Mouse (Mus musculus) ES-E14 (cell line): ENCODE measurements at regions not wholly inside any gene's neighbourhood (a gene's known extent, or its start where the extent isn't known, plus 50 kb on each side); places are given as distances from the start of the nearest gene placed in this dataset.

Experiments used
- DNase-seq: peaks from one replicate; pipeline ENCODE4 v3.0.0-alpha.2; 2013; ENCODE audit warnings: low read depth, low spot score
- H3K27ac ChIP-seq: 2 replicates; pipeline ENCODE4 v1.5.1; 2012; ENCODE audit warnings: low read depth, mild to moderate bottlenecking, low read length, moderate library complexity, mixed read lengths; ENCODE audit not compliant: poor library complexity, insufficient read depth, severe bottlenecking
- H3K36me3 ChIP-seq: 2 replicates; pipeline ENCODE4 v1.6.1; 2012; ENCODE audit warnings: mild to moderate bottlenecking, low read length, moderate library complexity, mixed read lengths; ENCODE audit not compliant: control insufficient read depth, poor library complexity, insufficient read depth, severe bottlenecking
- H3K4me1 ChIP-seq, 2 experiments: fragments of 150-350 bp in 1 of 2; sonication (generic) in 1 of 2; 2 replicates each; pipeline ENCODE4 v1.6.1; 2012; ENCODE audit warnings: low read length in 2 of 2, mild to moderate bottlenecking in 1 of 2, mixed read lengths in 1 of 2; ENCODE audit not compliant: control insufficient read depth in 2 of 2, insufficient read depth in 2 of 2, poor library complexity in 1 of 2
- H3K4me3 ChIP-seq, 2 experiments: fragments of 150-350 bp in 1 of 2; sonication (generic) in 1 of 2; 2 replicates each; pipeline ENCODE4 v1.5.1; 2012; ENCODE audit warnings: low read length in 2 of 2, low read depth in 1 of 2, mild to moderate bottlenecking in 1 of 2, mixed read lengths in 1 of 2; ENCODE audit not compliant: insufficient read depth in 1 of 2, poor library complexity in 1 of 2, severe bottlenecking in 1 of 2
- H3K9ac ChIP-seq: 2 replicates; pipeline ENCODE4 v1.6.1; 2012; ENCODE audit warnings: low read depth, mild to moderate bottlenecking, low read length, mixed read lengths; ENCODE audit not compliant: poor library complexity, insufficient read depth, severe bottlenecking
- H3K9me3 ChIP-seq: fragments of 150-350 bp; sonication (generic); 2 replicates; pipeline ENCODE4 v1.6.1; 2012; ENCODE audit warnings: low read depth, mild to moderate bottlenecking, low read length; ENCODE audit not compliant: control insufficient read depth, insufficient read depth
- CHD2 ChIP-seq: IDR thresholded peaks from 2 replicates; pipeline ENCODE4 v1.6.1; 2014; ENCODE audit warnings: mild to moderate bottlenecking, low read depth, low read length, inconsistent platforms
- HCFC1 ChIP-seq: IDR thresholded peaks from 2 replicates; pipeline ENCODE4 v1.6.1; 2012; ENCODE audit warnings: low read length, inconsistent platforms, borderline replicate concordance; ENCODE audit not compliant: insufficient read depth
- MAFK ChIP-seq: IDR thresholded peaks from 2 replicates; pipeline ENCODE4 v1.6.1; 2014; ENCODE audit warnings: mild to moderate bottlenecking, low read depth, low read length, inconsistent platforms; ENCODE audit not compliant: insufficient read depth
- ZC3H11A ChIP-seq: IDR thresholded peaks from 2 replicates; pipeline ENCODE4 v1.6.1; 2012; ENCODE audit warnings: low read depth, mild to moderate bottlenecking, inconsistent platforms, low read length, borderline replicate concordance
- ZNF384 ChIP-seq: IDR thresholded peaks from 2 replicates; pipeline ENCODE4 v1.6.1; 2012; ENCODE audit warnings: low read depth, low read length, inconsistent platforms
- in situ Hi-C, 2 experiments: fragments of 600-800 bp; cut with MboI; formaldehyde crosslinking; loops; one replicate each; pipeline ENCODE4 v1.15.1; 2025; ENCODE audit warnings: low sequenced_read_pairs in 2 of 2, inconsistent platforms in 1 of 2; ENCODE audit not compliant: unreplicated experiment in 2 of 2

- H3K9me3 ChIP-seq, result no peaks in the 10 kb centered on the region
- DNase-seq, result peak; percentile 33
- no peak overlapping the region for H3K27ac ChIP-seq
- TF ChIP-seq ZNF384, result no peak
- no peak for TF ChIP-seq ZC3H11A
- TF ChIP-seq MAFK, result no peak
- TF ChIP-seq HCFC1, result no peak
- no peak for TF ChIP-seq CHD2
- in situ Hi-C loops, result no loop called here
- H3K4me3 ChIP-seq, result no peak overlapping the region
- no peaks in the 10 kb centered on the region for H3K36me3 ChIP-seq
- H3K4me1 ChIP-seq, result no peaks in the 10 kb centered on the region
- no peak overlapping the region for H3K9ac ChIP-seq
These were observed 285.7 kb downstream of the Hao1 start for GRCm38 (mm10) chr2:134268466-134268865.
